In genomic region chr8:4521472-4521871, GRCm38 (mm10) we compare ENCODE assay signal across 33 mouse cellular contexts. TPM values are rescaled to one million over a fixed set of nuclear protein-coding genes. Genes with fewer than 3 reads are reported as not detected.
DNase-seq lines count a peak whose midpoint lies in the region; ATAC-seq and TF ChIP-seq lines count a peak whose summit lies in the region.
"Had no signal": no experiment of that assay in that cellular context is flagged by ENCODE, and none has a peak within 500 bp of the region (broad histone marks: within the 10 kb centered on the region; RNA-seq: fewer than 3 reads in every experiment).

No protein-coding gene starts in this region.

- no peak for ATAC-seq in liver, embryonic 11.5 days (replicated peaks; ENCODE audit: low FRiP score)
- peak; percentile 86 for ATAC-seq in granulocyte monocyte progenitor cell, adult 5-6 weeks (replicated peaks; ENCODE audit: poor library complexity, severe bottlenecking)
- peak; percentile 86 for ATAC-seq in neutrophil, adult 5-6 weeks (ENCODE audit: extremely low read depth, insufficient number of reproducible peaks, low FRiP score, poor library complexity, severe bottlenecking)
- ATAC-seq in midbrain, postnatal 0 days (ENCODE audit: low FRiP score) = no peak
- ATAC-seq: intestine, embryonic 16.5 days; midbrain, embryonic 16.5 days; Patski had no signal

- H3K36me3 ChIP-seq in liver, adult 2 months (ENCODE audit: control insufficient read depth, insufficient read depth, low read length) = no peaks in the 10 kb centered on the region
- H3K36me3 ChIP-seq in liver, embryonic 11.5 days (ENCODE audit: control insufficient read depth, insufficient read depth, low read length) = peaks cover 5% of the 10 kb centered on the region; the same call in 1 of the 2 replicates
- H3K36me3 ChIP-seq in midbrain, postnatal 0 days (ENCODE audit: insufficient read depth, low read length) = peaks cover 65% of the 10 kb centered on the region

- H3K27ac ChIP-seq in liver, adult 2 months (replicated peaks; ENCODE audit: insufficient read depth, low read depth, low read length) = no peak overlapping the region
- H3K27ac ChIP-seq in liver, embryonic 11.5 days (ENCODE audit: low read depth, low read length) = no peak overlapping the region
- H3K27ac ChIP-seq in midbrain, postnatal 0 days (ENCODE audit: low read depth, low read length) = no peak overlapping the region
- H3K27ac ChIP-seq: embryonic facial prominence, embryonic 10.5 days; embryonic facial prominence, embryonic 15.5 days; forebrain, embryonic 12.5 days; hindbrain, embryonic 13.5 days; kidney, postnatal 0 days; limb, embryonic 13.5 days; liver, embryonic 14.5 days; neural tube, embryonic 12.5 days had no signal

- H3K4me3 ChIP-seq in liver, adult 2 months (ENCODE audit: insufficient read depth, low read depth, low read length) = no peak overlapping the region
- no peak overlapping the region for H3K4me3 ChIP-seq in liver, embryonic 11.5 days (ENCODE audit: low read depth, low read length)
- no peak overlapping the region for H3K4me3 ChIP-seq in midbrain, postnatal 0 days (ENCODE audit: low read depth, low read length)
- H3K4me3 ChIP-seq: embryonic facial prominence, embryonic 10.5 days; embryonic facial prominence, embryonic 15.5 days; forebrain, embryonic 12.5 days; hindbrain, embryonic 13.5 days; limb, embryonic 13.5 days; myocyte; neural tube, embryonic 12.5 days had no signal

- TF ChIP-seq CTCF in liver, adult 2 months (IDR thresholded peaks at IDR 0.05; ENCODE audit: low read depth, low read length) = no peak
- TF ChIP-seq CTCF in midbrain, postnatal 0 days (IDR thresholded peaks at IDR 0.05) = no peak

- H3K9ac ChIP-seq in liver, adult 2 months (ENCODE audit: low read depth, low read length) = no peak overlapping the region
- no peak overlapping the region for H3K9ac ChIP-seq in liver, embryonic 11.5 days (ENCODE audit: low read depth, low read length)
- H3K9ac ChIP-seq in midbrain, postnatal 0 days (replicated peaks; ENCODE audit: low read length, poor library complexity, severe bottlenecking) = no peak overlapping the region
- H3K9ac ChIP-seq: embryonic facial prominence, embryonic 15.5 days; forebrain, embryonic 12.5 days; hindbrain, embryonic 13.5 days; limb, embryonic 13.5 days; liver, embryonic 14.5 days; lung, embryonic 14.5 days; neural tube, embryonic 12.5 days had no signal

- no peaks in the 10 kb centered on the region for H3K27me3 ChIP-seq in liver, adult 2 months (ENCODE audit: control insufficient read depth, insufficient read depth, low read length)
- no peaks in the 10 kb centered on the region for H3K27me3 ChIP-seq in liver, embryonic 11.5 days (replicated peaks; ENCODE audit: control insufficient read depth, insufficient read depth, low read length)
- H3K27me3 ChIP-seq in midbrain, postnatal 0 days (ENCODE audit: insufficient read depth, low read length) = no peaks in the 10 kb centered on the region
- H3K27me3 ChIP-seq: embryonic facial prominence, embryonic 15.5 days; forebrain, embryonic 12.5 days; hindbrain, embryonic 13.5 days; limb, embryonic 13.5 days; neural tube, embryonic 12.5 days; Patski had no signal

- WGBS in liver, adult 2 months = 73% methylated on average over 4 of the region's 4 CpGs
- WGBS in liver, embryonic 11.5 days = 60% methylated on average over 4 of the region's 4 CpGs
- 90% methylated on average over 4 of the region's 4 CpGs for WGBS in midbrain, postnatal 0 days

- DNase-seq in liver, adult 2 months (ENCODE audit: extremely low read depth, low read depth, low spot score) = peak; percentile 1
- DNase-seq in liver, embryonic 11.5 days (ENCODE audit: low spot score) = no peak
- peak; percentile 46 to 49 for DNase-seq in B cell, adult 2 months
- no peak for DNase-seq in cerebellum, adult 18-20 months
- no peak for DNase-seq in midbrain, postnatal 0 days (ENCODE audit: low spot score)
- DNase-seq: adrenal gland, postnatal 14 days; cerebellum, adult 11 months; cerebellum, postnatal 14 days; gastrocnemius, postnatal 10 days; heart, postnatal 36 days; kidney, adult 8-10 months; kidney, postnatal 4 days; layer of hippocampus, postnatal 36 days; lung, embryonic 14.5 days; lung, postnatal 14 days; thymus, adult 2 months; thymus, postnatal 36 days had no signal

- H3K79me2 ChIP-seq in liver, adult 2 months (ENCODE audit: control insufficient read depth, insufficient read depth, low read length) = no peaks in the 10 kb centered on the region

- no peaks in the 10 kb centered on the region for H3K4me1 ChIP-seq in liver, adult 2 months (ENCODE audit: control insufficient read depth, insufficient read depth, low read length)
- H3K4me1 ChIP-seq in liver, embryonic 11.5 days (replicated peaks; ENCODE audit: control insufficient read depth, insufficient read depth, low read length) = no peaks in the 10 kb centered on the region
- H3K4me1 ChIP-seq in midbrain, postnatal 0 days (ENCODE audit: insufficient read depth, low read length) = no peaks in the 10 kb centered on the region
- H3K4me1 ChIP-seq: embryonic facial prominence, embryonic 10.5 days; embryonic facial prominence, embryonic 15.5 days; forebrain, embryonic 12.5 days; hindbrain, embryonic 13.5 days; limb, embryonic 13.5 days; neural tube, embryonic 12.5 days had no signal

- no peak overlapping the region for H3K4me2 ChIP-seq in liver, embryonic 11.5 days
- H3K4me2 ChIP-seq in midbrain, postnatal 0 days (ENCODE audit: low read depth, low read length, poor library complexity, severe bottlenecking) = no peak overlapping the region
- H3K4me2 ChIP-seq: embryonic facial prominence, embryonic 15.5 days; forebrain, embryonic 12.5 days; heart, embryonic 11.5 days; hindbrain, embryonic 13.5 days; limb, embryonic 13.5 days; lung, embryonic 14.5 days; midbrain, embryonic 11.5 days; neural tube, embryonic 12.5 days had no signal

- no peaks in the 10 kb centered on the region for H3K9me3 ChIP-seq in liver, embryonic 11.5 days (ENCODE audit: control insufficient read depth, low read length)
- no peaks in the 10 kb centered on the region for H3K9me3 ChIP-seq in midbrain, postnatal 0 days (ENCODE audit: low read length)
- H3K9me3 ChIP-seq: embryonic facial prominence, embryonic 10.5 days; embryonic facial prominence, embryonic 15.5 days; forebrain, embryonic 12.5 days; hindbrain, embryonic 13.5 days; limb, embryonic 13.5 days; neural tube, embryonic 12.5 days had no signal

- no peak for TF ChIP-seq POLR2A in liver, adult 2 months (IDR thresholded peaks at IDR 0.05; ENCODE audit: extremely low read depth, insufficient read depth, low read length)

RNA-seq across cellular contexts. Expression of gene Cers4, which starts 28.6 kb away (rescaled TPM):
- 1.4 and 2.6 TPM in 2 replicates for total RNA-seq in liver, adult 2 months (2014; rRNA removed)
- polyA plus RNA-seq in liver, adult 2 months (2012; rRNA removed) = 1.6 and 3.6 TPM in 2 replicates
- polyA plus RNA-seq in liver, embryonic 11.5 days (2014; fragmentation: Nextera tagmentation; extraction: Ambion mirVana) = 5.8 and 6.3 TPM in 2 replicates
- total RNA-seq in granulocyte monocyte progenitor cell, adult 5-6 weeks (2014; fragmentation: Nextera tagmentation) = 4.6 and 10.0 TPM in 2 replicates
- 2.8 and 5.1 TPM in 2 replicates for total RNA-seq in granulocyte monocyte progenitor cell, adult 5-6 weeks (2017)
- 19.6 and 21.2 TPM in 2 replicates for total RNA-seq in neutrophil, adult 5-6 weeks (2017)
- 38.3 and 40.1 TPM in 2 replicates for total RNA-seq in midbrain, postnatal 0 days (2014; rRNA removed)
- polyA plus RNA-seq in midbrain, postnatal 0 days (2015; fragmentation: Nextera tagmentation; extraction: Ambion mirVana) = 55.3 and 59.7 TPM in 2 replicates

Comparison
In these comparisons a context has a peak if more than half of its experiments do, and no peak if none do; other contexts are left out.
1. DNase-seq: peak in liver, adult 2 months (single experiment) and B cell, adult 2 months (2 of 2); none in liver, embryonic 11.5 days (single experiment), cerebellum, adult 18-20 months (0 of 2) and midbrain, postnatal 0 days (single experiment).
2. ATAC-seq: peak in granulocyte monocyte progenitor cell, adult 5-6 weeks (single experiment) and neutrophil, adult 5-6 weeks (single experiment); none in liver, embryonic 11.5 days (single experiment) and midbrain, postnatal 0 days (single experiment).